Mouse (Mus musculus): ENCODE measurements around the gene Eif5.

GRCm38 (mm10) chr12:111559647-111560258, 21.9 kb downstream of the Eif5 start:
- TF ChIP-seq CTCF (IDR thresholded peaks at IDR 0.05; ENCODE audit: extremely low read depth, insufficient read length, insufficient replicate concordance, low read depth, low read length): no peak
- no peak for TF ChIP-seq POLR2A (IDR thresholded peaks at IDR 0.05; ENCODE audit: low read depth, low read length)
